Mouse (Mus musculus) midbrain, embryonic 10.5 days (tissue): ENCODE measurements around the gene Zfp513. TPM values are rescaled to one million over a fixed set of nuclear protein-coding genes. Genes with fewer than 3 reads are reported as not detected.
"Not testable (repeated sequence)": the region's sequence is repeated elsewhere in the genome, so short reads cannot be mapped to it uniquely, and the experiment has no call there.

Experiments used
- DNase-seq: peaks from one replicate; pipeline ENCODE4 v3.0.0-alpha.2; 2017; ENCODE audit warnings: low spot score
- H3K27ac ChIP-seq: fragments of 300-500 bp; sonication (generic); replicated peaks from 2 replicates; pipeline ENCODE4 v1.5.1; 2016; ENCODE audit warnings: mild to moderate bottlenecking
- H3K27me3 ChIP-seq: fragments of 300-500 bp; sonication (generic); 2 replicates; pipeline ENCODE4 v1.6.1; 2016; ENCODE audit warnings: low read depth, mild to moderate bottlenecking; ENCODE audit not compliant: poor library complexity, severe bottlenecking
- H3K36me3 ChIP-seq: fragments of 300-500 bp; sonication (generic); 2 replicates; pipeline ENCODE4 v1.6.1; 2016; ENCODE audit warnings: mild to moderate bottlenecking, moderate library complexity
- H3K4me1 ChIP-seq: fragments of 300-500 bp; sonication (generic); 2 replicates; pipeline ENCODE4 v1.6.1; 2016
- H3K4me3 ChIP-seq: fragments of 300-500 bp; sonication (generic); 2 replicates; pipeline ENCODE4 v1.5.1; 2016; ENCODE audit warnings: mild to moderate bottlenecking, moderate library complexity
- H3K9me3 ChIP-seq: fragments of 300-500 bp; sonication (generic); replicated peaks from 2 replicates; pipeline ENCODE4 v1.6.1; 2016; ENCODE audit warnings: mild to moderate bottlenecking
- WGBS: fragments of 180-500 bp; shearing (Covaris S2); methylation state at CpG from one replicate; pipeline ENCODE4 v1.1.7; 2016; 5-methylcytosine and 5-hydroxymethylcytosine counted together
- polyA plus RNA-seq: library from polyadenylated mRNA; unstranded; fragments of >200 nt; fragmentation: Nextera tagmentation; extraction: Ambion mirVana; gene quantifications from 2 replicates; pipeline ENCODE4 v1.2.1, GENCODE M21; 2016

The Zfp513 gene
- polyA plus RNA-seq, 1 experiment from 2014 or later, result 11.5 TPM

DNA sequence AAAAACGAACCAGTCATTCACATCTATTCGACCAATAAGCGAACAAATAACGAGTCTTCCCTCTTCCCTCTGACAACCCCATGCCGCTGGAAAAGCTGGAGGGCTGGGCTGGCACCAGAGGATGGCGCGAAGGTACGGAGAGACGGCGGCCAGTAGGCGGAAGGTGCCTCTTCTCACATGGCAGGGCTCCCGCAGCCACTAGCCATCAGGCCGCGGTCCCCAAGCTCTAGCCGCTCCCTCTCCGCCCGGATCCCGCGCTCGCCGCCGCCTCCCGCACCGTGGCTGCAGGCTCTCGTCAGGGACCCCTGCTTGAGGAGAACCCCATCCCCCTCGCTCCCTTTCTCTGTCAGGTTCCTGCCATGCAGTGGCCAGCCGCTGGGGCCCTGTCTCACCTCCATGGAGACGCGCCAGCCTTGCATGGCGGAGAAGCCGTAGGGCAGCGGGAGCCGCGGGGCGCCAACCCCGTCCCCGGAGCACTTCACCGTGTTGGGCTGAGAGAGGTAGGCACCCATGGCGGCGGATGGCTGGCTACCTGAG lies 17.9 kb upstream of the Zfp513 start:
- Histone ChIP-seq H3K9me3 (no peaks in the 10 kb centered on the region), H3K27ac (peak overlapping the region; percentile 95), H3K27me3 (no peaks in the 10 kb centered on the region), H3K36me3 (peaks cover 16% of the 10 kb centered on the region), H3K4me3 (peak overlapping the region; percentile 96), H3K4me1 (peaks cover 24% of the 10 kb centered on the region)
- no peak for DNase-seq
- WGBS, result under 1% methylated on average over 40 of the region's 40 CpGs

DNA sequence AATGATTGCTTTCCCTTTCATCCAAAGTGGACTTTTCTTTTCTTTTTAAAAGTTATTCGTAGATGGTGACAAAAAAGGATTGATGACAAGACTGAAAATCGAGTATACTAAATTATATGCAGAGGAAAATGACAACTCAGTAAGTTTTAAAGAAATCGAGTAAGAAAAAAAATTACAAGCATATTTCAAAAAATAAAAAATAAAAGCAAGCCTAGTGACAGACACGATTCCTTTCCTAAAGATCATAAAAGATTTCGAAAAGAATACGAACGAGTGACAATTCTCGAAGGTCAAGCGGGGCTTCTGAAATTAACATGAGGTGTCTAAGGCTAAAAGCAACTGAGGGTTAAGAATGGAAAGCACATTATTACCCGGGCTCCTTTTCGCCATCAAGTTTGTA lies 17.4 kb upstream of the Zfp513 start:
- Histone ChIP-seq H3K9me3 (no peaks in the 10 kb centered on the region), H3K36me3 (peaks cover 16% of the 10 kb centered on the region), H3K4me1 (peaks cover 24% of the 10 kb centered on the region), H3K27ac (peak overlapping the region; percentile 95), H3K27me3 (no peaks in the 10 kb centered on the region), H3K4me3 (peak overlapping the region; percentile 96)
- DNase-seq, result no peak
- 3% methylated on average over 11 of the region's 11 CpGs for WGBS

DNA sequence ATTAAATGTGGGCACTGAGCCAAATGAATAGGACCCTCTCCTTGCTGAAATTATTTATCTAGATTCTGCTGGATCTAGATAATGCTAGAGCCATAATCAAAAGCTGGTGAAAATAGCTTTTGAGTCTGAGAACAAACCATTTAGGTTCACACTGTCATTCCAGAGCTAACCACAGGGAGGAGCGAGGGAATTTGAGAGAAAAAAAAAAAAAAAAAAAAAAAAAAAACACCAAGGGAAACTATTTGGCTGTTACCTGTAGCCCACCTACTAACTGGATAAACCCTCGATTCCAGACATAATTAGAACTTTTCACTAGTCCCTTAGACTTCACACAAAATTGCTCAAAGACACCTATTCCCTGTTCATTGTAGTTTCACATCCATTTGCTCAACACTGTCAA lies 17.0 kb upstream of the Zfp513 start:
- Histone ChIP-seq H3K9me3 (no peaks in the 10 kb centered on the region), H3K4me1 (peaks cover 24% of the 10 kb centered on the region), H3K27ac (no peak overlapping the region), H3K36me3 (peaks cover 16% of the 10 kb centered on the region), H3K27me3 (no peaks in the 10 kb centered on the region), H3K4me3 (peak overlapping the region; percentile 96)
- 6% methylated on average over 2 of the region's 2 CpGs for WGBS
- no peak for DNase-seq

DNA sequence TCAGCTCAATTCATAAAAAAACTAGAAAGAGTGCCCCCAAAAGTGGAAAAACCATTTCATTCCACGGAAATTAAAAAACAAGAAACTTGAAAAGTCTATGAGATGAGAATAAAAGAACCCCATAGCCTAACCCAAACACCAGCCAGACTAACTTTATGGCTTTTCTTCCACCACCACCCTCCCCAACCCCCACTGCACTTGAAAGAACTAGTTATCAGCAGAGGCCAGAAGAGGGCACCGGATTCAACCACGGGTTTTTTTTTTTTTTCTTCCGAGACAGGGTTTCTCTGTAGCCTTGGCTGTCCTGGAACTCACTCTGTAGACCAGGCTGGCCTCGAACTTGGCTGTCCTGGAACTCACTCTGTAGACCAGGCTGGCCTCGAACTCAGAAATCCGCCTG lies 16.2 kb upstream of the Zfp513 start:
- peak overlapping the region; percentile 20; the same call in 1 of the 2 replicates for H3K4me3 ChIP-seq

DNA sequence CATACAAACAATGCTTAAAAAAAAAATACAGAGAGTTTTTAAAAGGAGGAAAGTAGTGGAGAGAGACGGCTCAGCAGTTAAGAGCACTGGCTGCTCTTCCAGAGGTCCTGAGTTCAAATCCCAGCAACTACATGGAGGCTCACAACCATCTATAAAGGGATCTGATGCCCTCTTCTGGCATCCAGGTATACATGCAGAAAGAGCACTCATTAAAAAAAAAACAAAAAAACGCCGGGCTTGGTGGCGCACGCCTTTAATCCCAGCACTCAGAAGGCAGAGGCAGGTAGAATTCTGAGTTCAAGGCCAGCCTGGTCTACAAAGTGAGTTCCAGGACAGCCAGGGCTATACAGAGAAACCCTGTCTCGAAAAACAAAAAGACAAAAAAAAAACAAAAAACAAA lies 14.5 kb upstream of the Zfp513 start:
- not testable (repeated sequence) for H3K27me3 ChIP-seq, H3K27ac ChIP-seq, H3K9me3 ChIP-seq, H3K4me3 ChIP-seq, DNase-seq
- WGBS, result 89% methylated on average over 6 of the region's 6 CpGs
- H3K36me3 ChIP-seq, result peaks cover 16% of the 10 kb centered on the region
- peaks cover 21% of the 10 kb centered on the region for H3K4me1 ChIP-seq

More for the DNA sequence above, 16.2 kb upstream of the Zfp513 start:
- Histone ChIP-seq H3K27ac (no peak overlapping the region), H3K36me3 (peaks cover 16% of the 10 kb centered on the region), H3K4me1 (peaks cover 24% of the 10 kb centered on the region), H3K9me3 (no peaks in the 10 kb centered on the region), H3K27me3 (no peaks in the 10 kb centered on the region)
- no peak for DNase-seq
- WGBS, result 77% methylated on average over 7 of the region's 7 CpGs

DNA sequence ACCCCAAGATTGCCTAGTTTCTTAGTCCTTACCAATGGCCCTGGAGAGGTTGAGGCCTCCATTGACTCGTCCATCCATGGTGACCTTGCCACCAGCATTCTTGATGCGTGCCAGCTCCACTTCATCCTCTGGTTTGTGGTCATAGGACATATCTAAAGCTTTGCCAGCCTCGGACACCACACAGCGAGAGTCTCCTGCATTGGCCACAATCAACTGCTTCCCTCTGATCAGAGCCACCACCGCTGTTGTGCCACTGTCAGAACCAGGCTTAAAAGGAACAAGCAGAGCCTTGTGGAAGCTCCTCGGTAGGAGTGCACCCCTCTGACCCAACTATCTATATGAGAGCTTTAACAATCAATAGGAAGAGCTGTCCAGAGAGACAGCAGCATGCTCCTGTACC lies 2.3 kb upstream of the Zfp513 start:
- Histone ChIP-seq H3K4me1 (peaks cover 27% of the 10 kb centered on the region), H3K27me3 (no peaks in the 10 kb centered on the region), H3K9me3 (peaks cover 6% of the 10 kb centered on the region), H3K4me3 (no peak overlapping the region), H3K27ac (no peak overlapping the region), H3K36me3 (peaks cover 81% of the 10 kb centered on the region)
- WGBS, result 91% methylated on average over 6 of the region's 6 CpGs
- no peak for DNase-seq

DNA sequence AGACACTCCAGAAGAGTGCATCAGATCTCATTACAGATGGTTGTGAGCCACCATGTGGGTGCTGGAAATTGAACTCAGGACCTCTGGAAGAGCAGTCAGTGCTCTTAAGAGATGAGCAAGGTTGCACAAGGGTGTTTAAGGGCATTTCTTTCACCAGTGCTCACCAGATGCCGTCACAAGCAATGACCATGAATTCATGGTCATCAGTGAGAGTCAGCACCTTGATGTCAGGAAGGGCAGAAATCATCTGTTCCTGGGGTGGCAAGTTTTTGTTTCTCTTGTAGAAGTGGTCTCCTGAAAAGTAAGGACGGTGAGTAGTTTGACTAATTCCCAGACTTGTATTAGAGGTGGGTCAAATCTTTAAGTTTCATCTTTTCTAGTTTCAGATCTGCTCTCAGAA lies 1.8 kb upstream of the Zfp513 start:
- WGBS, result 93% methylated on average over 2 of the region's 2 CpGs
- H3K27ac ChIP-seq, result no peak overlapping the region
- H3K27me3 ChIP-seq, result no peaks in the 10 kb centered on the region
- no peak for DNase-seq
- H3K9me3 ChIP-seq, result peaks cover 6% of the 10 kb centered on the region
- H3K4me1 ChIP-seq, result peaks cover 27% of the 10 kb centered on the region
- H3K4me3 ChIP-seq, result no peak overlapping the region
- peaks cover 86% of the 10 kb centered on the region for H3K36me3 ChIP-seq

DNA sequence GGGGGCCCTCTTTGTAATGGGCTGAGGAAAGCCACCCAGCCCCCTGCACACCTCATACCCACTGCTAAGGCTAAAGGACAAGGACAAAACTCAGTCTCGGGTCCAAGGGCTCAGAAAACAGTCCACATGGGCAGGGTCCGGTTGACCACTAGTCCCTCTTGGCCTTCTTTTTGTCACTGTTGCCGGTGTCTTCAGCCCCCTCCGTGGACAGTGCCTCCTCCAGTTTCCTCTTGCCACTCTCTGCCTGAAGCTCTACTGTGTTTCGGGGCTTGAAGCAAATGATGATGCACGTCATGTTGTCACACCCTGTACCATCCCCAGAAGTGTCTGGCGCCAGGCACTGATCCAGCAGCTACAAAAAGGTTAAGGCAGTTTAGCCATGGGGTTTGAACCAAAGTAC lies 830 bp upstream of the Zfp513 start:
- no peak for DNase-seq
- Histone ChIP-seq H3K27me3 (no peaks in the 10 kb centered on the region), H3K36me3 (peaks cover 86% of the 10 kb centered on the region), H3K27ac (peak overlapping the region; percentile 96), H3K4me3 (peak overlapping the region; percentile 84), H3K4me1 (peaks cover 27% of the 10 kb centered on the region), H3K9me3 (peaks cover 6% of the 10 kb centered on the region)
- WGBS, result 87% methylated on average over 7 of the region's 7 CpGs

DNA sequence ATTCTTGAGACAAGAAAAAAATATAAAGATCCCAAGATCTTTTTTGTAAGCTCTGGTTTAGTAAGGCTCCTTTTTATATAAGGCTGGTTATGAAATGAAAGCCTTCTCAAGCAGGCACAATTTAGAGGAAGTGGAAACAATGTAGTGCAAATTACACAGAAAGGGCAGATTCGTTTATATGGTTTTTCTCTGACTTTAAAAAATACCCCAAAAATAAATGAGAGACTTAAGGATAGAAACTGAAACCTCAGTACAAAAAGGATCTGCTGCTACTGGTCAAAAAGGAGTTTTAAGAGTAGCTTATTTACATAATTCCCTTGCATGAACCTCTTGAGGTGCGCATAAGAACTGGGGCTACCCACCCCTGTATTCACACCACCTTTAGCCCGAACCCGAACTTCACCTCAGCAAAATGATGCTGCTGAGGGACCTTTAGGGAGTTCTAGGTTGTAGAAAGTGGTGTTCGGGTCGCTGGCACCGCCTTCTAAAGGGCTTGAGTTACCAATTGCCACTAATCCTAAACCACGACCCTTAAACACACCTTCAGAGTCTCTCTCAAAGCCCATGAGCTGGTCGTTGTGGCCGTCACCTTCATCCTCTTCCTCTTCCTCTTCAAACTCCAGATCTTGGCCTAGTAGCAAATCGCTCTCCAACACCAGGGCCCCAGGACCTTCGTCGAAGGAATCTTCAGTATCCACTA lies 911 bp downstream of the Zfp513 start:
- WGBS, result 24% methylated on average over 13 of the region's 13 CpGs
- Histone ChIP-seq H3K27ac (peak overlapping the region; percentile 96), H3K27me3 (no peaks in the 10 kb centered on the region), H3K9me3 (peaks cover 6% of the 10 kb centered on the region), H3K36me3 (peaks cover 87% of the 10 kb centered on the region), H3K4me1 (peaks cover 27% of the 10 kb centered on the region), H3K4me3 (peak overlapping the region; percentile 84)
- no peak for DNase-seq

DNA sequence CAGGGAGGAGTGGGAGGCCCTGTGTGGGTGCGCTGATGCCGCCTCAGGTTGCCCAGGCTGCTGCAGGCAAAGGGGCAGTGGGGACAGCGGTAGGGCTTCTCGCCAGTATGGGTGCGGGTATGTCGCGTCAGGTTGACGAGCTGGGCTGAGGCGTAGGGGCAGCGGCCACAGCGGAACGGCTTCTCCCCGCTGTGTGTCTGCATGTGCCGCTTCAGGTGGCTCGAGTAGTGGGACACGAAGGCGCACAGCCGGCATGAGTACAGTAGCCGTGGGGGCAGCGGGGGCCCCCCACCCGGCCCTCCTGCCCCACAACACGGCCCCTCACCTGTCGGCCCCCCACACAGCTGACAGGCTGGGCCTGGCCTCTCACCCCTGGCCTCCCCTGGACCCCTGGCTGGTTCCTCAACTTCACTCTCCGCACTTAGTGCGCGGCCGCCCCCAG lies 1.8 kb downstream of the Zfp513 start:
- H3K27me3 ChIP-seq, result no peaks in the 10 kb centered on the region
- peaks cover 6% of the 10 kb centered on the region for H3K9me3 ChIP-seq
- 90% methylated on average over 27 of the region's 27 CpGs for WGBS
- H3K36me3 ChIP-seq, result peaks cover 87% of the 10 kb centered on the region
- H3K4me1 ChIP-seq, result peaks cover 27% of the 10 kb centered on the region
- H3K27ac ChIP-seq, result no peak overlapping the region
- H3K4me3 ChIP-seq, result peak overlapping the region; percentile 84
- no peak for DNase-seq

DNA sequence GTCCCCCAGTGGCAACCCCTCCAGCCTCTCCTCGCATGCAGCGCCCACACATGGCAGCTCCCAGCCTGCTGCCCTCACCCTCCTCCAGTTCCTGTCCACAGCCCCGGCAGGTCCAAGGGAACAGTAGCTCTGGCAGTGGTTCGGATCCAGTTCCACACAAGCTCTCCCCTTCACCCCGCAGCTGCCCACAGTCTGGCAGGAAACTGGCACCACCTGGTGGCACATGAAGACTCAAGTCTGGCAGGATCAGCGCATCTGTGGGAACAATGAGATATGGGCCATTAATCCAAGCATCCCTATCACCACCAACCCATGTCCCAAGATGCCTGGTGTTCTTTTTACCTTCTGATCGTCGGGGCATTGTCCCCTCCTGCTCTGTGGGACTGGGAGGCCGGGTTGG lies 2.2 kb downstream of the Zfp513 start:
- H3K9me3 ChIP-seq, result peaks cover 6% of the 10 kb centered on the region
- H3K27me3 ChIP-seq, result no peaks in the 10 kb centered on the region
- 90% methylated on average over 9 of the region's 9 CpGs for WGBS
- peaks cover 87% of the 10 kb centered on the region for H3K36me3 ChIP-seq
- no peak overlapping the region for H3K27ac ChIP-seq
- H3K4me1 ChIP-seq, result peaks cover 27% of the 10 kb centered on the region
- DNase-seq, result no peak
- H3K4me3 ChIP-seq, result peak overlapping the region; percentile 84; the same call in 1 of the 2 replicates

DNA sequence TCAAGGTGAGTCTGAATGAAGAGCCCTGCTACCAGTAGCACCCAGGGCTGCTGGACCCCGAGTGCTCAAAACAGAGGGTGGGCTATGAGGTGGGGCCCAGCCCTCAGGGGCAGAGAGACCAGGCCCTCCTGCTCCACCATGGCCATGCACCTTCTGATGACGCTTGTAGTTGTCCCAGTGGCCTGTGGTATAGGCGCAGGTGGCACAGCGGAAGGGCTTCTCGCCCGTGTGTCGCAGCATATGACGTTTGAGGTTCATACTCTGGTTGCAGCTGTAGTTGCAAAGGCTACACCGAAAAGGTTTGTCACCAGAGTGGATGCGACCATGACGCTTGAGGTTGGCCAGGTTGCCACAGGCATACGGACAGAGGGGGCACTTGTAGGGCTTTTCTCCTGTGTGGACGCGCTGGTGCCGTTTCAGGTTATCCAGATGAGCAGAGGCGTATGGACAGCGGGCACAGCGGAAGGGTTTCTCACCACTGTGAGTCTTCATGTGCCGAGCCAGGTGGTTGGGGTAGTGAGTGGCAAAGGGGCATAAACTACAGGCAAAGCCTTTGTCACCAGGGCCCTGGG lies 2.7 kb downstream of the Zfp513 start:
- H3K4me3 ChIP-seq, result peak overlapping the region; percentile 84; the same call in 1 of the 2 replicates
- peaks cover 87% of the 10 kb centered on the region for H3K36me3 ChIP-seq
- peaks cover 30% of the 10 kb centered on the region for H3K4me1 ChIP-seq
- H3K27ac ChIP-seq, result no peak overlapping the region
- peaks cover 6% of the 10 kb centered on the region for H3K9me3 ChIP-seq
- no peak for DNase-seq
- WGBS, result 93% methylated on average over 19 of the region's 19 CpGs
- no peaks in the 10 kb centered on the region for H3K27me3 ChIP-seq
